Mouse (Mus musculus): ENCODE results near the gene Trmt2a.

Trmt2a gene

GRCm38 (mm10) chr16:18230617-18231016, 17.9 kb upstream of the Trmt2a start:
- intact Hi-C loops (cut with DNase I), result no loop called here

GRCm38 (mm10) chr16:18231047-18231446, 17.4 kb upstream of the Trmt2a start:
- intact Hi-C loops (cut with DNase I), result no loop called here

DNA sequence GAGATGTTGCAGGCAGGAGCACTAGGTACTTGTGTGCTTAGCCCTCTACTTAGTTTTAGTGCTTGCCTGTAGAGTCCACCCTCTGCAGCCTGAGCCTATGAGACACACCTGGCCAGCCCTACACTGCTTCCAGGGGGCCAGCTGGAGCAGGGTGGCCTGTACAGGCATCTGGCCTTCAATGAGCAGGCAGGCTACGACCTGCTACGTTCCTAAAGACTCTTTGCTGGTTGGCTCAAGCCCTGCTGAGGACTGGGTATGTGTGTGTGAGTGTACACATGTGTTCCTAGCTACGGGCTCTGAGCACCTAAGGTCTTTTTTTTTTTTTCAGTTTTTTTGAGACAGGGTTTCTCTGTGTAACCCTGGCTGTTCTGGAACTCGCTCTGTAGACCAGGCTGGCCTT, 17.0 kb upstream of the Trmt2a start:
- intact Hi-C loops (cut with DNase I), result no loop called here

- intact Hi-C loops (cut with DNase I), result no loop called here
Observed at GRCm38 (mm10) chr16:18233451-18233850, 15.0 kb upstream of the Trmt2a start.

- intact Hi-C loops (cut with DNase I), result no loop called here
Observed at GRCm38 (mm10) chr16:18233919-18234670, 14.4 kb upstream of the Trmt2a start.

GRCm38 (mm10) chr16:18234671-18235388, 13.6 kb upstream of the Trmt2a start, which contains the start of gene Zdhhc8:
Gene Zdhhc8, minus strand, starts transcription at chr16:18235136.
- intact Hi-C loops (cut with DNase I), result loop anchor here (1.0 kb wide), 1 partner anchor 13 kb away; the partner anchor contains the start of genes Ranbp1 and Trmt2a

GRCm38 (mm10) chr16:18235389-18236065, 13.0 kb upstream of the Trmt2a start:
- intact Hi-C loops (cut with DNase I), result loop anchor here (1.0 kb wide), 1 partner anchor 13 kb away; the partner anchor contains the start of genes Ranbp1 and Trmt2a

DNA sequence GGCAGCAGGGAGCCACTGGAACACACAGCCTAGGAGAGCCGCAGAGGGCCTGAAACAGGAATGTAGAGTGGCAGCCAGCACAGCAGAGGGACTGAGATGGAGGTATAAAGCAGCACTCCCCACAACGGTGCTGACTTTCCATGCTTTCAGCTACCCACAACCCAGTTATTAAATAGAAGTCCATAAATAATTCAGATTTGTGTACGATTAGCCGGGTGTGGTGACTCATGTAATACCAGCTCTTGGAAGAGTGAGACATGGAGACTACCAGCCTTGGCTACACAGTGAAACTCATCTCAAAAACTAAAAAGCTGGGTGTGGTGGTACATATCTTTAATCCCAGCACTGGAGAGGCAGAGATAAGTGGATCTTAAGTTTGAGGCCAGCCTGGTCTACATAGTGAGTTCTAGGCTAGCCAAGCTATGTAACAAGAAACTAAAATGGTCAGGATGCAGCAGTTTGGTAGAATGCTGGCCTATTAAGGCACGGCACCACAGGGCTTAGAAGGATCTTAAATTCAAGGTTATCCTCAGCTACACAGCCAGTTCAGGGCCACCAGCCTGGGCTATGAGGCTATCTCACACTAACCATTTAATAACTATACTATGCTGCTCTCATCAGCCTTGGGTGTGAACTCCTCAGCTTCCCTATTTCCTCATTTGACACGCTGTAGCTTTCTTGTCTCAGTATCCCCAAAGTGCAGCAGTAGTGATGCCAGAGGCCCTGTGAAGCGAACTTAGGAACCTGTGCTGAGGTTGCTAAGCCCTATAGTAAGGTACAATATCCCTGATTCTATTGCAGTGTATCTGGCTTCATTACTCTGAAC, 11.6 kb upstream of the Trmt2a start:
- intact Hi-C loops (cut with DNase I), result no loop called here

- intact Hi-C loops (cut with DNase I), result no loop called here
Observed at GRCm38 (mm10) chr16:18241581-18241980, 6.9 kb upstream of the Trmt2a start.

- intact Hi-C loops (cut with DNase I), result loop anchor here (1.0 kb wide), 1 partner anchor 12 kb away; the partner anchor contains the start of gene Zdhhc8
Observed at GRCm38 (mm10) chr16:18247521-18248399, 719 bp upstream of the Trmt2a start.

GRCm38 (mm10) chr16:18249364-18249967, 987 bp downstream of the Trmt2a start:
- intact Hi-C loops (cut with DNase I), result no loop called here

DNA sequence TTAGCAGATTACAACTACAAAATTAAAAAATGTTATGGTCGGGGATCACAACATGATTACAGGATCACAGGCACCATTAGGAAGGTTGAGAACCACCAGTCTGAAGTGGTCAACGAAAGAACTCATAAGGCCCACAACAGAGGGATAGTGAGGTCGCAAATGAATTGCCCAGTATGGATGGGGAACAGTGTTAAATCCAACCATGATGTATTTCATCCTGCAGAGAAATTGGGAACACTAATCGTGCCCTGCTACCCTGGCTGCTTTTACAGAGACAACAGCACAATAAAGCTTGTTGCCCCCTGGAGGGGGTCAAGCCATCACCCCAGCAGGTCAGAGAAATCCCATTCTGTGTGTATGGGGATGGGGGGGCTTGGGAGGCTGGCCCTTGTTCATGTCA, 1.8 kb downstream of the Trmt2a start:
- intact Hi-C loops (cut with DNase I), result loop anchor here (5.0 kb wide), 1 partner anchor 37 kb away; the partner anchor contains the start of gene Dgcr8

DNA sequence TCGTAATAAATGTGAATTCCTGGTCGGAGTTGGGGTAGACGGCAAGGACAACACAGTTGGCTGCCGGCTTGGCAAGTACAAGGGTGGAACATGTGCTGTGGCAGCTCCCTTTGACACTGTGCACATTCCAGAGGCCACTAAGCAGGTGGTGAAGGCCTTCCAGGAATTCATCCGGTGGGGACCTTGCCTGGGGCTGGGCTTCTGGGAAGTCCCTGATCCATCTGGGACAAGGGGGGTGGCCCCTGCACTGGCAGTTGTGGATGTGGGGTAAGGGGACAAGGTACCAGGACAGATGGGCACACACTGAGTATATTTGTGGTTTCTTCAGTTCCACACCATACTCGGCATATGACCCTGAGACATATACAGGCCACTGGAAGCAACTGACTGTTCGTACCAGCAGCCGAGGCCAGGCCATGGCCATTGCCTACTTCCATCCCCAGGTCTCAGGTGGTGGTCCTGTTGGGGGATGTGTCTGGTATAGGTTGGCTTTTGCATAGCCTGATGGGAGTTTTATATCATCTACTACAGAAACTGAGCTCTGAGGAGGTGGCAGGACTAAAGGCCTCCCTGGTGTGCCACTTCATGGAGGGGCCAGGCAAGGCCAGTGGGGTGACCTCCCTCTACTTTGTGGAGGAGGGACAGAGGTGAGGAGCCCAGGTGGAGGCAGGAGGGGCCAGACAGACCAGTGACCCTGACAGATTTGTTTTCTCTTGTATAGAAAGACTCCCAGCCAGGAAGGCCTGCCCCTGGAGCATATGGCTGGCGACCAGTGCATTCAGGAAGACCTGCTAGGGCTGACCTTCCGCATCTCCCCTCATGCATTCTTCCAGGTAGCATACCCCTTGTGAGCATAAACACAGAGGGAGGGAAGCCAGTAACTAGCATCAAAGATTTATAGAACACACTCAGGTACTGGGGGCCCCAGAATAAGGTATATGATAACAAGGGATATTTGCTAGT, 2.6 kb downstream of the Trmt2a start:
- intact Hi-C loops (cut with DNase I), result loop anchor here (5.0 kb wide), 1 partner anchor 36 kb away; the partner anchor contains the start of gene Dgcr8

DNA sequence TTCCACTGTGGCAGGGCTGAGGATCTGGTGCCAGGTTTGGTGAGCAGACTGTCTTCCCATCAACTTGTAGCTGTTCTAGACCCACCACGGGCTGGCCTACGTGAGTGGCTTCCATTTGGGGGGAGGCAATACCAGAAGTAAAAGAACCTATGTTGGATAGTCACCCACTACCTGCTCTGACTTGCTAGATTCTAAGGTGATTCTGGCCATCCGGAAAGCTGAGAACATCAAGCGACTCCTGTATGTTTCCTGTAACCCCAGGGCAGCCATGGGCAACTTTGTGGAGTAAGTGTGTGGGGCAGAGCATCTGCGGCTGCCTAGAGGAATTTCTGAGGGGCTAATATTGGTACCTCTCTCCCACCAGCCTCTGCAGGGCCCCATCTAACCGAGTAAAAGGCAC, 4.3 kb downstream of the Trmt2a start:
- intact Hi-C loops (cut with DNase I), result loop anchor here (5.0 kb wide), 1 partner anchor 35 kb away; the partner anchor contains the start of gene Dgcr8

GRCm38 (mm10) chr16:18253866-18254265, 5.4 kb downstream of the Trmt2a start:
- intact Hi-C loops (cut with DNase I), result loop anchor here (5.0 kb wide), 1 partner anchor 33 kb away; the partner anchor contains the start of gene Dgcr8

GRCm38 (mm10) chr16:18258221-18258620, 9.7 kb downstream of the Trmt2a start, which contains the start of gene Gm49776:
Gene Gm49776, minus strand, starts transcription at chr16:18258321.
- intact Hi-C loops (cut with DNase I), result no loop called here

DNA sequence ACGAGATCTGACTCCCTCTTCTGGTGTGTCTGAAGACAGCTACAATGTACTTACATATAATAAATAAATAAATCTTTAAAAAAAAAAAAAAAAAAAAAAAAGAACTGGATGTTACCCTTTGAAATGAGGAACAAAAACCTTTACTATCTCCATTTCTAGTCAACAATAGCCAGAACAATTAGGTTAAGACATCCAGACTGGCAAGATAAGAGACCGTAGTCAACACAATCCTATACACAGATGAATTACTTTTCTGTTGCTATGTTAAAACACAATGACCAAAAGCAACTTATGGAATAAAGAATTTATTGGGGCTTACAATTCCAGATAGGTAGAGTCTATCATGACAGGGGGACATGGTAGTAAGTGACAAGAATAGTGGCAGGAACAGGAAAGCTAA, 16.5 kb downstream of the Trmt2a start:
- intact Hi-C loops (cut with DNase I), result no loop called here

DNA sequence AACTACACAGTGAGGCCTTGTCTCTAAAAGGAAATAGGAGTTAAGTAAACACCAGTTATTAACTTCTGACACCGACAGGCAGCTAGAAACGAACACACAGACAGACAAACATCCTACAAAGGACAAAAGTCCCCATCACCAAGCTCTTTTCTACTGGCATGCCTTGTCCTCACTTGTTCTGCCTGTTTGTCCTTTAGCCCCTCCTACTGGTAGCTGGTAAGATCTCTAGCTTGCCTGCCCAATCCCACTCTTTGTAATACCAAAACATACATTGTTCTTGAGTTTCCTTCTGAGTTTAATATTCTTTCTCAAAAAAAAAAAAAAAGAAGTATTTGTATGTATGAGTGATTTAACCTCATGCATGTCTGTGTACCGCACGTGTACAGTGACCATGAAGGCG, 19.7 kb downstream of the Trmt2a start:
- intact Hi-C loops (cut with DNase I), result no loop called here
